Comparison of ENCODE assay signal across 19 mouse cellular contexts in the genomic region with DNA sequence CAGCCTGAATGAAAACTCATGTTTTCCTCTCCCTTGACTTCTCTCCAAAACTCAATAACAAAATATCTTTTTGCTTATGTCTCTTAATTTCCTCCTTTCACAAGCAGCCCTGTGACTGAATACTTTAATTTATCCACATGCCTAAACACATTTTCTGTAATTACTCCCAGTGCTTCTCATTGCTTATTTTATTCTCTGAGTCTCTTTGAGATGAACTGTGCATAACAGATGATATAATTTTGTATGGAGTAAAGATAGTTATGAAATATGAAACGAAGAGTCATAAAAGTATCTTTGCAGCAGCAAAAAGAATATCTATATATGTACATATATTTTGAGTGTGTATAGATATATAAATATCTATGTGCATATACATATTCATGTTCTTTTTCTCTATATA.
DNase-seq lines count a peak whose midpoint lies in the region; ATAC-seq and TF ChIP-seq lines count a peak whose summit lies in the region.
"Had no signal": no experiment of that assay in that cellular context is flagged by ENCODE, and none has a peak within 500 bp of the region (broad histone marks: within the 10 kb centered on the region; RNA-seq: fewer than 3 reads in every experiment).

No protein-coding gene starts in this region.

- H3K4me3 ChIP-seq in forebrain, postnatal 0 days (ENCODE audit: low read depth, low read length): no peak overlapping the region
- H3K4me3 ChIP-seq in forebrain, embryonic 16.5 days (replicated peaks; ENCODE audit: low read length): no peak overlapping the region

- WGBS in forebrain, postnatal 0 days: 63% methylated on average over 1 of the region's 1 CpGs
- WGBS in forebrain, embryonic 16.5 days: 68% methylated on average over 1 of the region's 1 CpGs

- no peaks in the 10 kb centered on the region for H3K36me3 ChIP-seq in forebrain, postnatal 0 days (ENCODE audit: insufficient read depth)
- H3K36me3 ChIP-seq in forebrain, embryonic 16.5 days (ENCODE audit: control insufficient read depth, insufficient read depth): no peaks in the 10 kb centered on the region
- H3K36me3 ChIP-seq: G1E had no signal

- peak; percentile 76 for ATAC-seq in forebrain, postnatal 0 days
- ATAC-seq in forebrain, embryonic 16.5 days: no peak; the same call in 1 of the 2 replicates
- peak; percentile 80 for ATAC-seq in frontal cortex, adult (ENCODE audit: low TSS enrichment)
- ATAC-seq: activated CD4-positive, CD25-positive, alpha-beta regulatory T cell, adult 4 months; CD4-positive, CD25-positive, alpha-beta regulatory T cell, adult 4 months; Patski had no signal

- H3K27me3 ChIP-seq in forebrain, postnatal 0 days (ENCODE audit: insufficient read depth, low read length): no peaks in the 10 kb centered on the region
- no peaks in the 10 kb centered on the region for H3K27me3 ChIP-seq in forebrain, embryonic 16.5 days (replicated peaks; ENCODE audit: control insufficient read depth, insufficient read depth, low read length)
- H3K27me3 ChIP-seq: CH12.LX had no signal

- no peak for DNase-seq in forebrain, postnatal 0 days
- DNase-seq in frontal cortex, postnatal 25 days (ENCODE audit: low spot score in 2 of 2): no peak
- DNase-seq: adrenal gland, adult 2 months; adrenal gland, adult 8-10 months; adrenal gland, postnatal 10 days; adrenal gland, postnatal 14 days; adrenal gland, postnatal 25 days; adrenal gland, postnatal 36 days; B cell, adult 2 months; cerebellum, adult 11 months; cerebellum, adult 11-12 months; cerebellum, adult 18-20 months had no signal

- H3K27ac ChIP-seq in forebrain, postnatal 0 days (ENCODE audit: low read depth, low read length): no peak overlapping the region
- no peak overlapping the region for H3K27ac ChIP-seq in forebrain, embryonic 16.5 days (ENCODE audit: low read length)

- H3K9ac ChIP-seq in forebrain, postnatal 0 days: no peak overlapping the region
- H3K9ac ChIP-seq in forebrain, embryonic 16.5 days (replicated peaks; ENCODE audit: low read depth, low read length): no peak overlapping the region

- no peak overlapping the region for H3K4me2 ChIP-seq in forebrain, postnatal 0 days (ENCODE audit: low read depth)
- H3K4me2 ChIP-seq in forebrain, embryonic 16.5 days (ENCODE audit: low read length): no peak overlapping the region

- H3K9me3 ChIP-seq in forebrain, postnatal 0 days (ENCODE audit: low read length): no peaks in the 10 kb centered on the region
- H3K9me3 ChIP-seq in forebrain, embryonic 16.5 days (ENCODE audit: control insufficient read depth, low read length): no peaks in the 10 kb centered on the region
- H3K9me3 ChIP-seq: G1E had no signal

- no peaks in the 10 kb centered on the region for H3K4me1 ChIP-seq in forebrain, postnatal 0 days (ENCODE audit: insufficient read depth)
- H3K4me1 ChIP-seq in forebrain, embryonic 16.5 days (replicated peaks; ENCODE audit: control insufficient read depth, insufficient read depth, low read length): no peaks in the 10 kb centered on the region

- no peak for TF ChIP-seq CTCF in forebrain, postnatal 0 days (IDR thresholded peaks at IDR 0.05; ENCODE audit: low read depth)
